Mouse (Mus musculus): ENCODE data around the gene Tmem44. TPM values are rescaled to one million over a fixed set of nuclear protein-coding genes. Genes with fewer than 3 reads are reported as not detected.
A peak's percentile ranks its signal among the peaks of the same experiment; 100 is the strongest.

The Tmem44 gene
- total RNA-seq, 2 experiments from 2014 or later, result 66.5 to 73.7 TPM

DNA sequence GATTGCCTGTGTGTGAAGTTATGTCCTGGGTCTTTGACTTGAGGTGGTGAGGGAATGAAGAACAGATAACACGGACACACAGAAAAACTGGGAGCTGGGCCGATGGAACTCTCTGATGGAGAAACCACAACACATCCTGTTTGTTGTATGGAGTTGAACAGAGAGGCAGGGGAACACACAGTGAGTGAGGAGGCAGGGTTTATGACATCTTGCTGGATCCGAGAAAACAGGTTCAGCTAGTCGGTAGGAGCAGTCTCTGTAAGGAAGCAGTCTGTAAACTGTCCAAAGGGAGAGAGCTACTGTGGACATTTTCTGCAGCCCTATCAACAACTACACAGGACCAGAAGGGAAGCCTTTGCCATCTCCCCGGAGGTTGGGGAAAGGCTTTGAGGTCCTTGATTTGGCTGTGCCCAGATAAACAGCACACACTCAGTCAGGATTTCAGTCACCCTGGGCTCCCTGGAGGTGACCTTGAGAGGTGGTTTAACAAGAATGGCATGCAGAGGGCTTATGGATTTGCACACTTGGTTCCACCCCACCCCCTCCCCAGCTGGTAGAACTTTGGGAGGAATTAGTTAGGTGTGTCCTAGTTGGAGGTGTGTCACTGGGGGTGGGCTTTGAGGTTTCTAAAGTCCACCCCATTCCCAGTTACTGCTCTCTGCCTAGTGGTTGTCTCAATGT lies 8.8 kb upstream of the Tmem44 start:
- DNase-seq (ENCODE audit: low spot score in 2 of 2), result no peak
- intact Hi-C loops (cut with DNase I), result no loop called here

DNA sequence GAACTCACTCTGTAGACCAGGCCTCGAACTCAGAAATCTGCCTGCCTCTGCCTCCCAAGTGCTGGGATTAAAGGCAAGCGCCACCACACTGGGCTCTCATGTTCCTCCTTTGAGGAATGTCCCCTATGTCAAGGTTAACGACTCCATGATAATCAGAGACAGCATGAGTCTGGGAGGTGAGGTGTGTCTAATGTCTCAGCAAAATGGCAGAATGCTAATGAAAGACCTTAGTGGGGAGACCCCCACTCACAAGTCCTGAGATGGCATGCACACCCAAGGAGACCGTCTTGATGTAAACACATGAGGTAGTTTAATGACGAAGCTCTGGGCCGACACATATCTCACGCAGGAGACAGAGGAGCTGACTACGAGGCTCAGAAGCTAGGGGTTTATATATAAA lies 3.5 kb upstream of the Tmem44 start:
- intact Hi-C loops (cut with DNase I), result no loop called here
- no peak for DNase-seq (ENCODE audit: low spot score in 2 of 2)

DNA sequence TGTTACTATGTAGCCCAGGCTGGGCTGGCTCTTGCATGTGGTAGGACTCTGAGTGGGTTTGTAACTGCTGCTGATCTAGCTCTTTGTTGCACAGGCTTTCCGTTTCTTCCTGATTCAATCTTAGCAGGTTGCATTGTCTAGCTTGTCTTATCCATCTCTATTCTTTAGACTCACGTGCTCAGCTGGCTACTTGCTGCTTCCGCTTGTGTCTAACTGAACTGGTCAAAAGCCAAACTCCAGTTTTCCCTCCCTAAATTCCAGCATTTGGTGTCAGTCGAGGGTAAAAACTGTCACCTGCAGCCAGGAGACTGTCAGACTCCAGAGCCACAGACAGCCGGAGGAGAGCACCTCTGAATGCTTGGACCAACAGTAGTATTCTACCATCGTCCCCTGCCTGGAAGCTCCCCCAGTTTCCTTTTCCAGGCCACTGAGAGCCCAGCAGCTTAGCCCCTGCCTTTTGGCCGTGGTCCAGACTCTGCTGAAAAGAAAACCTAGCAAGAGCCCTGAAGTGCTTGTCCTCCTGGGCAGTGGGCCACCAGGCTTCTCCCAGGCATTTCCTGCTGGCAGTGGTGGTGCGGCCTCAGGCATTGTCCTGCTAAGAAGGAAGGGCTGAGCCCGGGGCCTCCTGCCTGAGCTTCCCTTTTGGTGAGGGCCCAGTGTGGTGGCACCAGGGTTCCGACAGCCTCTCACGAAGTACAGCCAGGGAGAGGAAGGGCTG lies 2.1 kb upstream of the Tmem44 start:
- DNase-seq (ENCODE audit: low spot score in 2 of 2), result peak; percentile 68 to 77
- intact Hi-C loops (cut with DNase I), result no loop called here

DNA sequence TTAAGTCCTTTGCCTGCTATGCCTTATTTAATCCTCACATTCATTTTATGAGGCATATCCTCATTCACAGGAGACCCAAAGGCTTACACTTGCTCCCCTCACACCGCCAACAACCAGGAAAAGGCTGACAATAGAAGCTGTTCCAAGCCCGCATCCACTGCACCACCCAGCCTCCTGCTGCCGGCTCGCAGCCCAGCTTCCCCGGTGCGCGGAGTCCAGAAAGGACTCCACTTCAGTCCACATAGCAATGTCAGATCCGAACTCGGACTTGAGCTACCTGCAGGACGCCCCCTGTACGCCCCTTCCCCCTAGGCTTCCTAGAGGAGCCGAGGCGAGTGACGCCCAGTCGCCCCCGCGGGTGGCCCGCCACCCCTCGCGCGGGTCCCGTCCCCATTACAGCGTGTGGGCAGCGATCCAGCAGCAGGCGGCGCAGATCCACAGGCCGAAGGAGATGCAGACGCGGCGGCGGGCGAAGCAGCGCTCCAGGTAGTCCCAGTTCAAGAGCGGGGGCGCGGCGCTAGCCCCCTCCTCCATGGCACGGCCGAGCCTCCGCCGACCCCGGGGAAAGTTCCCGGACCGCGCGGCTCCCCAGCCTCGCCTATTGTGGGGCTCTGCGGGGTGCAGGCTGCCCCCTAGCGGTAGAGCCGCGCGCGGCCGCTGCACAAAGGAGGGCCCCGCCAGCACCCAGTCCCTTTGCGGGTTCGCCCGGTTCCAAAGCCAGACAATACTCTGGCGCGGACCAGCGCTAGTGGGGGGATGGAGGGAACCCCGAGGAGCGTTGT lies 485 bp downstream of the Tmem44 start:
- intact Hi-C loops (cut with DNase I), result no loop called here
- DNase-seq (ENCODE audit: low spot score in 2 of 2), result peak; percentile 83 to 86

DNA sequence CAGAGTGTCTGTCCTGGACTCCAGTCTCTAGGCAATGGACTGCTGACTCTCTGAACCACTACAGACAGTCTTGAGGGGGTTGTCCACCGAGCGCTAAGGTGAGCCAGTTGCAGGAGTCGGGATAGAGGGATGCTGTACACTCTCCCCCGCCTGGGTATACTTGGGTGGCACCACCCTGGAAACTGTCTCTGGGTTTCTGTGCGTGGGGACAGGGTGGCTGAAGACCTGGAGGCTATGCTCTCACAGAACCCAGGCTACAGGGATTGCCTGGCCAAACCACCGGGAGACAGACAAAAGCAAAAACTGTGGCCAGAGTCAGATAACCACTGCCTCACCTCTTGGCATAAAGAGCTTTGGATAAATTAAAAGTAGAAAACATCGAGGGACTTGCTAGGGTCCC lies 1.1 kb downstream of the Tmem44 start:
- intact Hi-C loops (cut with DNase I), result no loop called here
- DNase-seq (ENCODE audit: low spot score in 2 of 2), result peak in 1 of 2 experiments; percentile 23

DNA sequence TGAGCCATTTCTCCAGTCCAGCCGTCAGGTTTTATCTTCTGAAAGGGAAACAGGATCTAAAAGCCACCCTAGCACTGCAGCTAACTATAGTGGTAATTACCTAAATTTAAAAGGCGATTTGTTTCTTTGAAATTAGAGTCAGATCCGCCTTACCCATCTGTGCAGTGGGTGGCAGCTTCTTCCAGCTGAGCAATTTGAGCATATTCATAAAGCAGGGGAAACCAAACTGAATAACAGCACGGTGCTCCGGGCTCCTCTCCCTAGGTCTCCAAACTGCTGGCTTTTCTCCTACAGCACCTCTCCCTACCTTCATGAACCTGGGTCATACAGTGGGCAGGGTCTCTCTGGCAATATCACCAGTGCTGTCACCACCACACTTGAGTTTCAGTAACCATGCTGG lies 2.4 kb downstream of the Tmem44 start:
- peak; percentile 41 to 88 for DNase-seq (ENCODE audit: low spot score in 2 of 2)
- intact Hi-C loops (cut with DNase I), result no loop called here

DNA sequence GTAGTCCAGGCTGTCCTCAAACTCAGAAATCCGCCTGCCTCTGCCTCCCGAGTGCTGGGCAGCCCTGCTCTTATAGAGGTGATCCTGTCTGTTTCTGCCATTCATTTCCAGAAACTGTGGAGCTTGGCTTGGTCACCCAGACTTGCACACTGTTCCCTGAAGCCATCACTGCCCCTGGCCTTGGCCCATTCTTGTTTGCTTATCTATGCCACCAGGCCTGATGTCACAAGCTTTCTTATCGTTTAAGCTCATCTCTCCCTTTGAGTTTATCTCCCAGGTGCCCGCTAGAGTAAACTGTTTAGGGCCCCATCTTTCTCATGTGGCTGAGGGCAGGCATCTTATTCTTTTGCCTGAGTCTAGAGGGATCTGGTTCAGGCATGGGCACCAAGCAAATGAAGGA lies 5.9 kb downstream of the Tmem44 start:
- no peak for DNase-seq (ENCODE audit: low spot score in 2 of 2)
- intact Hi-C loops (cut with DNase I), result no loop called here

DNA sequence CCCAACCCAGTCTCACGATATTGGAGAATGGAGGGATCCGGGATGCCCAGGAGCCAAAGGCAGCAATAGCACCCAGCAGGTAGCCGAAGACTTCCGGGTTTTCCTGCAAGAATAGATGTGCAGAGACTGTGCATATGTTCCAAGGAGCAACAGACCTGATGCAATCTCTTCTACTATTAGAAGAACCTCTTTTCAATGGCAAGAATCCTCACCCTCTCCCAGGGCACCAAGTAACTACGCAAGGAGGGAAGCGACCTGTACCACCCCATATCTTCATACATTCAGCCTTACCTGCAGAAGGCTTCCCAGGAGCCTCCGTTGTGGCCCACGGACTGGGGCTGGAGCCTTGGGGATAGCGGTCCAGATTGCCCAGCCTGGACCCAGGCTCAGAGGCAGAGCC lies 7.3 kb downstream of the Tmem44 start:
- intact Hi-C loops (cut with DNase I), result no loop called here
- DNase-seq (ENCODE audit: low spot score in 2 of 2), result no peak

DNA sequence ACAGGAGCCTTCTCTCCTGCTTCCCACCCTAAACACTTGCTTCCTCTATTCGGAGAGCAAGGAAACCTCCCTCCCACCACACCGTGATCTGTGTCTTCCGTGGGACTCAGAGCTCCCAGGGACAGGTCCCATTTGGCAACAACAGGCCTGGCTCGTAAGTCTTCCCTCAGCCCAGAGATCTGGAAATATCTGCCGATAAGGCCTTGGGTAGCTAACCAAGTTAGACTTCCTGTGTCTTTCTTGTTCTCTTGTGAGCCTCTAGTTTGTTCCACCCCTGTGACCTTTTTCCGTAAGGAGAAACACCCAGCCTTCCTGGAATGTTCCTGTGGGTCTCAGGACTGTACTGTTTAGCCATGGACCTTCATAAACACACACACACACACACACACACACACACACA lies 7.8 kb downstream of the Tmem44 start:
- intact Hi-C loops (cut with DNase I), result no loop called here
- no peak for DNase-seq (ENCODE audit: low spot score in 2 of 2)

DNA sequence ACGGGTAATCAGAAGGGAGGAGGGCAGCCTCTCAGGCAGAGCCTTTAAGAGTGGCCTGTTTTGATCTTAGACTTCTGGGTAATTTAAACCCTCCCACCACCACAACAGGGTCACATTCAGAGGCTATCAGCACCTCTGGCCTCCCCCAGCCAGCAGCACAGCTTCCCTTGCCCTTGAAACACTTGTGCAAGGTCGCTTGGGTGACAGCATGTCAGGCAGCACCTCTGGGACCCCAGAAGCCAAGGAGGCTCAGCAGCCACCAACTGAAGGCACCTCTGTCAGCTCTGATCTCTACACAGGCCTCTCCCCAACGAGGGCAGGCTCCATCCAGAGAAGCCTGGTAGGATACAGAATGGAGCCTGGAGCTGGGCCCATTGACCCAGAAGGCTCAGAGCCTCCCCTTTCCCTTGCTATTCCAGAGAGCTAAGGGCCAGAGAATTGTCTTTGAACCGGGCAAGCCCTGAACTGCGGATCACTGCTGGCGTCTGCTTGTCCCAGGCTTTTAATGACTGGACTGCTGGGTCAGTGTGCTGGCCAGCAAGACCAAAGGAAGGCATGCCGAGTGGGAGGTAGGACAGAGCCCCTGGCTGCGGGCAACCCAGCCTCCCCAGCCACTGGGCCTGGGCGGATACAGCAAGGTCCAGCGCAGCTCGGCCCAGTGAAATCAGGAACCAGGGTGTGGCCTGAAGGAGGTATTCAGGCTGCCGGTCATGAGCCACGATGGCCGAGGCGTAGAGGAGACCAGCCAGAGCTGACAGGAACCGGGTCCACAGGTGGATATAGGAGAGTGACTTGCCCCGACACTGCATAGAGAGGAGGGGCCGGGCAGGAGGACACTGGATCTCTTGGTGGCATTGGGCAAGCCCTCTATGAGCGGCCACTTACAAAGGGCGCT lies 10.3 kb downstream of the Tmem44 start:
- intact Hi-C loops (cut with DNase I), result no loop called here
- peak in 1 of 2 experiments; percentile 44 for DNase-seq (ENCODE audit: low spot score in 2 of 2)

DNA sequence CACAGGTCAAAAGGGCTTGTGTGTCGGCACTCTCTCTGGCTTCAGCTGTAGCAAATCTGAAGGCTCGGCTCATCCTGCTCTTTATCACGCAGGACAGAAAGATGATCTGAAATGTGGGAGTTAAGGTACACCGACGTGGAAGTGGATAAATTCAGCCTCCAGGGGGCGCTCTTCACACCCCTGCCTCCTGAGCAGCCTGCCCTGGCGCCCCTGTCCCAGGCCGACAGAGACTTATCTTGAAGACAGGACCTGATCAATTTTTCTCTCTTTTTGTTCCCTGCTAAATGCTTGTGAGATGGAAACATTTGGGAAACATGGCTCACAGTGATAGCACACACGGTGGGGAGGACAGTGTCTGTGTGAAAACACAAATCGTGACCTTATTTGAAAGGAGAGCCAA lies 11.2 kb downstream of the Tmem44 start:
- intact Hi-C loops (cut with DNase I), result no loop called here
- peak in 1 of 2 experiments; percentile 22 for DNase-seq (ENCODE audit: low spot score in 2 of 2)

DNA sequence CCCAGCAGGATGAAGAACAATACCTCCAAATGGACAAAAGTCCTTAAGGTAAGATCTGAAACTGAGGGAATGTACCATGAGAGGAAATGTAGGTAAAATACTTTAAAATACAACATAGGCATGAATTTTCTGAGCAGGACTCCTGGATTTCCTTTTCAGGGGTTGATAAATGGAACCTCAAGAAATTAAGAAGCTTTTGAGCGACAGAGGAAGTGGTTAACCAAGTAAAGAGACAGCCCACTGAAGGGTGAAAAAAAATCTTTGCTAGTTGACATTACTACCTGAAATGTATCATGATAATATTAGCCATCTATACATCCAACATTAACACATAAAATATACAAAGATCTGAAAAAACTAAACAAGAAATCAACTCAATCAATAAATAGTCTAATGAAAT lies 15.6 kb downstream of the Tmem44 start:
- DNase-seq (ENCODE audit: low spot score in 2 of 2), result no peak
- intact Hi-C loops (cut with DNase I), result no loop called here

DNA sequence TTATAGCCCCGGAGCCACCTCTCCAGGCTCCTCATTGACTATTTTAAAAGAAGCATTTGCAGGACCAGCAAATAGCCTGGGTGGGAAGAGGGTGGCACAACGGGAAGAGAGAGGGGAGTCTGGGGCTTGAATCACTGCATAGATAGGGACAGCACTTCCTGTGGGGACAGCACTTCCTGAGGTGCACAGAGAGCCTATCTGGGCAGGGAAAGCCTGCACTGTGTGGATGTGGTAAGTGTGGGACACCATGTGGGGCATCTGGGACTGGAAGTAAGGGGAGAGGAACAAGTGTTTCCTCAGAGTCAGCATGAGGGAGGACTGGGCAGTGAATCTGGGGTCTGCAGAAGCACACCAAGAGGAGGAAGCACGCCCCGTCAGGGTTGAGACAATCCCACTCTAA lies 17.1 kb downstream of the Tmem44 start:
- no peak for DNase-seq (ENCODE audit: low spot score in 2 of 2)
- intact Hi-C loops (cut with DNase I), result no loop called here

DNA sequence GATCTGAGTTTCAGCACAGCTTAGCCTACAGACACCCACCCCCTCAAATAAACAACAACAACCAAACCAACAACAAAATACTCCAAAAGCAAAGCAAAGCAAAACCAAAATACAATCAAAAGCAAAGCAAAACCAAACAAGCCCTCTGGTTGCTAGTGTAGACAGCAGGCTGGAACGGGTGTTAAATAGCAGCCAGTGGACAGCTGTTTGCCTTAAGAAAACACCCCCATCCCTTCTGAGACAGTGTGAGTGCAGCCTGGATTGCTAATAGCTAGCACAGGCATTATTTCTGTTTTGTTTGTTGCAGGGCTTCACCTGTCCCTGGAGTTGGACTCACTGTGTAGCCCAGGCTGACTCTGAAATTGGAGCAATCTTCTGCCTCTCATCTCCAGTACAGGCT lies 17.7 kb downstream of the Tmem44 start:
- intact Hi-C loops (cut with DNase I), result no loop called here
- no peak for DNase-seq (ENCODE audit: low spot score in 2 of 2)

DNA sequence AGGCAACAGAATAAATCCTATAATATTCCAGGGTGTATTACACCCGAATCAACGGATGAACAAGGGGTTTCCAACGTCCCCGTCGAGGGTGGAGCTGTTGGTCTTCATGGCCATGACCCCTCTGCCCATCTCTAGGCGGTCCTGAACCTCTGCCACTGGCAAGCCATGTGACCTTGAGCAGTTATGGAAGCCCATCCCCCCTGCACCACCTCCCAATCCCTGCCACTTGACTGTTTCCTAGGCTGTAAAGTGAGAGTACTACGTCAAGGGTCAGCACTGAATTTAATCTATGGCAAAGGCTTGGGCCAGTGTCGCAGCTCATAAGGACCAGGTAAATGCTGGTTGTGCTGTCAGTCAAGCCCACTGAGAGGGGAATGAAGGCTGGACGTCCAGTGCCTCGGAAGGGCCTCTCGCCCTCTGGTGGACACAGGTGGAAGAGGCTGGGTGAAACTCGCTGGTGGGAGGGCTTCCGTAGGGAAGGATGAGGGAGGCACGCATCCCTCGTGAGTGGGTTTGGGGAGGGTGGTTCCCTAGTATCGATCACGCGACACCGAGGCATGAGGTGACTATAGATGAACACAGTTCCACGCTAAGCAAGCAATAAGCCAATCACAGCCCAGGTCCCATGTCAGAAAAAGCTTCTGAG lies 18.8 kb downstream of the Tmem44 start:
- intact Hi-C loops (cut with DNase I), result no loop called here
- DNase-seq (ENCODE audit: low spot score in 2 of 2), result no peak

DNA sequence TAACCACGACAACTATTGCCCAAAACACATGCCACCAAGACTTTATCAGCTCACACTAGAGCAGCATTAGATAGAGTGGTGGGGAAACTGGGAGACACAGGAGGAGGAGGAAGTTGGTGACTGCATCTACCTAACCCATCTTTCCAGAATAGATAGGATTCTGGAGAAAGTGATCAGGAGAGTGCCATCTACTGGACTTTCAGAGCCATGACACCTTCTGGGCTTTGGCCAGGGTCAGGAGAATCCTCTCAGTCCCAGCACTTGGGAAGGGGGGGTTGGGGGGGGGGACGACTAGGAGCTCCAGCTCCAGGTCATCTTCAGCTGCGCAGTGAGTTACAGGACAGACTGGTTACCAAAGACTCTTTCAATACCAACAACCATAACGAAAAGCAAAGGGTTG lies 19.8 kb downstream of the Tmem44 start:
- DNase-seq (ENCODE audit: low spot score in 2 of 2), result no peak
- intact Hi-C loops (cut with DNase I), result no loop called here

DNA sequence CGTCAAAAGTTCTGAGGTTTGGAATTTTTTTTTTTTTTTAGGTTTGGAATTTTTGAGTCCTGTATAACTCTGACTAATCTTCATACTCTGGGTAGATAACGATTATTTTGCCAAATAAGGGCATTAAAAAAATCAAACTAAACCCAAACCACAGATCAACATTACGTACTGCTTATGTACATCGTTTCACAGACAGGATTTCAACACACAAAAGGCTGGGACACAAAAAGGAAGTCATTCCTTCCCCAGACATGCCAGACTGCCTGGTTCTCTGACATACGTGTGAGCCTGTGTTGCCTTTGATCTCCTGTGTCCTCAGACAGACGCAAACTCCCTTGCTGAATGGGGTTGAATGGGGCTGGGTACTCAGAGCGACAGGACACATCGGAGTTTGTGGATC lies 22.3 kb downstream of the Tmem44 start:
- intact Hi-C loops (cut with DNase I), result no loop called here

DNA sequence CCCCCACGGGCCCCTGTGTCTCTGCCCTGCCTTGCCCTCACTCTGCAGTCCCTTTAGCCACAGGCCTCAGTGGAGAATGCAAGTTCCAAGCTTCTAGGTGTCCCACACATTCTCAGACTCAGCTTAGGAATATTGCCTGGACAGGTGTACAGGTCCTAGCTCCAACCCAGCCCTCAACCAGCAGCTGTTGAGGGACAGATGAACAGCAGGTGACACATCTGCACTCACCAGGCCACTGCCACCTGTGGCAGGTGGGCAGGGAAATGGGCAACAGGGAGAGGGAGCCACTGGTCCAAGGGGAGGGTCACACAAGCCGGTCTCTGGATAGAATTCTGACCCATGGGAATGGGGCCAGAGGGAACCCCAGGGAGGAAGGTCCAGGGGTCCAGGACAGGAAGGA lies 22.8 kb downstream of the Tmem44 start:
- intact Hi-C loops (cut with DNase I), result no loop called here
- DNase-seq (ENCODE audit: low spot score in 2 of 2), result no peak

More for the DNA sequence above, 22.3 kb downstream of the Tmem44 start:
- DNase-seq (ENCODE audit: low spot score in 2 of 2), result no peak

DNA sequence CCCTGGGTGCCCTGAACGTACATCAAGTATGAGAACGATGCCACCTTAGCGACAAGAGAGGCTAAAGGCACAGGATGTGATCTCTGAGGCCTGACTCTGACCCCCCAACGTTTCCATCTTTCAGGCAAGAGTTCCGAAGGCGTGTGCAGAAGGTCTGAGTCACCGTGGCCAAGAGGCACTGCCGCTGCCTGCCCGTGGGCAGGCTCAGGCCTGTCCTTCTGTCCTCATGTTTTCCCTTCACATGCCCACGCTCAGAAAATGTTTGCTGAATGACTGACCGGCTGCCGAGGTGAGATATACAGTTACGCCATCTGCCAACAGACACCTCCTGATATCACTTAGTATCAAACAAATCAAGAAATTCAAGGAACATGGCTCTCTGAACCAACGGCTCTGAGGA lies 24.9 kb downstream of the Tmem44 start:
- intact Hi-C loops (cut with DNase I), result no loop called here
- DNase-seq (ENCODE audit: low spot score in 2 of 2), result peak in 1 of 2 experiments; percentile 60
